Mouse (Mus musculus) right cerebral cortex, postnatal 36 days (tissue): ENCODE measurements around the gene Olfr718-ps1.

ENCODE experiments used
- DNase-seq, 2 experiments: peaks; one replicate each; pipeline ENCODE4 v3.0.0; 2022; ENCODE audit warnings: low spot score in 2 of 2, mixed read lengths in 1 of 2

Olfr718-ps1 gene

GRCm38 (mm10) chr5:143129101-143129500, 18.3 kb downstream of the Olfr718-ps1 start:
- no peak for DNase-seq

GRCm38 (mm10) chr5:143127837-143128236, 19.5 kb downstream of the Olfr718-ps1 start:
- no peak for DNase-seq

- DNase-seq = no peak
These were observed 20.5 kb downstream of the Olfr718-ps1 start for GRCm38 (mm10) chr5:143126908-143127307.

GRCm38 (mm10) chr5:143126089-143126488, 21.3 kb downstream of the Olfr718-ps1 start:
- DNase-seq = no peak

- DNase-seq = peak; percentile 16 to 39
These were observed 21.8 kb downstream of the Olfr718-ps1 start for GRCm38 (mm10) chr5:143125601-143126000.

- DNase-seq = no peak
These were observed 22.5 kb downstream of the Olfr718-ps1 start for GRCm38 (mm10) chr5:143124805-143125378.

- DNase-seq = no peak
These were observed 24.7 kb downstream of the Olfr718-ps1 start for GRCm38 (mm10) chr5:143122673-143123072.

- no peak for DNase-seq
These were observed 25.3 kb downstream of the Olfr718-ps1 start for GRCm38 (mm10) chr5:143122125-143122524.

GRCm38 (mm10) chr5:143112281-143113246, 34.8 kb downstream of the Olfr718-ps1 start, which contains the start of gene Rnf216:
Gene Rnf216, minus strand, starts transcription at chr5:143112994.
- peak; percentile 92 to 94 for DNase-seq

GRCm38 (mm10) chr5:143106842-143107241, 40.5 kb downstream of the Olfr718-ps1 start:
- no peak for DNase-seq

- no peak for DNase-seq
These were observed 44.1 kb downstream of the Olfr718-ps1 start for GRCm38 (mm10) chr5:143103231-143103630.

GRCm38 (mm10) chr5:143101626-143102025, 45.8 kb downstream of the Olfr718-ps1 start:
- no peak for DNase-seq

GRCm38 (mm10) chr5:143095256-143095655, 52.1 kb downstream of the Olfr718-ps1 start:
- DNase-seq = no peak

GRCm38 (mm10) chr5:143092891-143093290, 54.5 kb downstream of the Olfr718-ps1 start:
- no peak for DNase-seq

GRCm38 (mm10) chr5:143084898-143085297, 62.5 kb downstream of the Olfr718-ps1 start:
- no peak for DNase-seq
